Mouse (Mus musculus): Measurements from ENCODE around the gene Fgl2.

Fgl2 gene

GRCm38 (mm10) chr5:21384252-21384960 lies 12.0 kb downstream of the Fgl2 start:
- DNase-seq (ENCODE audit: low spot score), result no peak

DNA sequence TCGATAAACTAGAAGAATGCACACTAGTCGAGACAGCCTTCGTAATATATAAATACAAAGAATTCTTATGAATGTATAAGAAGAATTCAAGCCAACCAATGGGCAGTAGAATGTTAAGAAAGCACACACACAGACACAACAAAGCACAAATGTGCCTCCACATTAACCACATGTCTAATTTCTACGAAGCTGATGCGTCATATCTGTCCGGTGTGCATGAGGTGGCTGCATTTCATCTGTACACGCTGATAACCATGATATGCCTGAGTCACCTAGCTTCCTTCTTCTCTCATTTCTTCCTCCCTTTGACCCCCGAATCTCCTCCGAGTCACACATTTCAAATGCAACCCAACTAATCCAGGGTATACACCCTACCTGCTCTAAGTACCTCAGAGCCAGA lies 12.5 kb downstream of the Fgl2 start:
- DNase-seq (ENCODE audit: low spot score), result no peak

DNA sequence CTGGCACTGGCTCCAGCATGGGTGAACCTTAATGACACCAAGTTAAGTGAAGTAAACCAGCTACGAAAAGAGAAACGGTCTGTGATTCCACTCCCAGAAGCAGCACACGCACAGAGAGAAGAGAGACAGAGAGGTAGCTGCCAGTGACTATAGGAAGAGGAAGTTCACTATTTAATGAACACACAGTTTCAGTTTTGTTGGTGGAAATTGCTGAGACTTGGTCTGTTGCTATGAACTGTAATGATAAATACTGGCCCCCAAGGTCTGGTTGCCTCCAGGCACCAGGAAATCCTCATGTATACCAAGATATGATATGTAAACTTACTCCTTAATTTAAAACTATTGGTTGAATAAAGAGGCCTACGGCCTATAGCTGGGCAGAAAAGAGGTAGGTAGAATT lies 14.0 kb downstream of the Fgl2 start:
- DNase-seq (ENCODE audit: low spot score), result no peak

- no peak for DNase-seq (ENCODE audit: low spot score)
Observed at GRCm38 (mm10) chr5:21387340-21387739, 14.9 kb downstream of the Fgl2 start.

DNA sequence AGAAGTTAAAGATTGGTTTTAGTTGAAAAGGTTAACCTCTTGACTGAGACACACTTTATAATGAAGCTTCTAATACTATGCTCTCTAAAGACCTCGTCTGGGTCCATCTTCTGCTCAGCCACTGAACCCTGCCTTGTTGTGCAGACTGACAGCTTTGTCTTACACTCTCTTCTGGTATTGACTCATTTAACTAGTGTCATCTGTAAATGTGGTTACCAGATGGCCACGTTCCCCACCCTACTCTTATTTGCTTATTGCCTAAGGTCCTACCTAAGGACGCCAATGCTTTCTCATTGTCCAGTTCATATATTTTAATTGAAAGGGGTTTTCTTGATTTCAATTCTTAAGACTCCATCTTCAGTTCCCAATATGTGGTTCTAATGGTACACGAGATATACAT lies 16.4 kb downstream of the Fgl2 start:
- no peak for DNase-seq (ENCODE audit: low spot score)

DNA sequence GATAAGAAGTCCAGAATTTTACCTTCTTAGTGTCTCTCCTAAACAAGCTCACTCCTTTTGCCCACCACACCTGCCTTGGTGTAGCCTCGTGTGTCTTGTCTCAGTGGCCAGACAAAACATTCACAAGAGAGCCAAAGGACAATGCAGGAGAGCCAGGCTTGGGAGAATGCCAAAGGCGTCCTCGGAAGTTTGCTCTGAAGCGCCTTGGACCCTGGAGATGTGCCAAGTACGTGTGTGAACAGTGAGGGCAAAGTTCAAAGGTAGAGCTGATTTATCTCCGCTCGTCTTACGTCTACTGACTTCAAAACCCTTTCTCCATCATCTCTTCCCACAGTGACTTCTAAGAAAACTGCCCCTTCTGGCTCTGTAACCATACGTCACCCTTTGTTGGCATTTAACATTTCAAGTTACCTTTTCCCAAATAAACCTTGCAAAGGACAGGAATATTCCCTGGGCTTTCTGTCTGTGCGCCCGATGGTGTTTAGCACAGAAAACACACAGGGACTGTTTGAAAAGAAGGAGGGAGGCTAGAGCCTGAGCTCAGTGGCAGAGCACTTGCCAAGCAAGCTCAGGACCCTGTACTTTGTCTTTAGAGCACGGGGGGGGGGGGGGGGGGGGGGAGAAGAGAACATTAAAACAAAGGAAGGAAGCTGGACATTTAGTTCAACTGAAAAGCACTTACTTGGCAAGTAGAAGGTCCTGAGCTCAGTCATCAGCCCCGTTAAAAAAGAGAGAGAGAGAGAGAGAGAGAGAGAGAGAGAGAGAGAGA lies 19.4 kb downstream of the Fgl2 start:
- DNase-seq (ENCODE audit: low spot score), result no peak

GRCm38 (mm10) chr5:21394562-21394961 lies 22.1 kb downstream of the Fgl2 start:
- DNase-seq (ENCODE audit: low spot score), result no peak

DNA sequence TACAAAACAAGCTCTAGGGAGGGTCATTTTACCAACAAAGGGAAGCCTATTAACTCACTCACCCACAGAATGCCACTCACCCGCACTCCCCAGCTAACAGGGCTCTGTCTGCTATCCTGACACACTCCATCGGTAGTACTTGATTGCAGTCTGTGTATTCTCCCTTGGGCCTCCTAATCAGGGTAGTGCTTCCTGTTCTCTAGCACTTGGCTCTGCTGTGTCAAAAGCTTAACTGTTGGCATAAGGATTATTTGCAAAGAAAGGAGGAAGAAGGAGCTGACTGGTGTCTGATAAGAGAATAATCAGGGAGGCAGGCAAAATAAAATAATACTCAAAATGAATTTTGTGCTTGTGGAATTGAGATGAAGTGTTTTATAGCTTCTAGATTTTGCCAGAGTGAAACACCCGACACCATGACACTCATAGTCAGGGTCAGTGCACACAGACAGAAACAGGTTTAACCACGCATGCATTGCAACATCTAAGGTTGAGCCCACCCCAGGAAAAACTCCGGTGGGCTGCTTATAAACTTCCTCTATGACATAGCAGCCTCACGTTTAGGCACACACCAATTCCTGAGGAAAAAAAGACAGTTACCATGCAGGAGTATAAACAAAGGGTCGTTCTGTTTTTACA lies 22.9 kb downstream of the Fgl2 start:
- no peak for DNase-seq (ENCODE audit: low spot score)

GRCm38 (mm10) chr5:21411261-21411666 lies 38.8 kb downstream of the Fgl2 start:
- no peak for DNase-seq (ENCODE audit: low spot score)

DNA sequence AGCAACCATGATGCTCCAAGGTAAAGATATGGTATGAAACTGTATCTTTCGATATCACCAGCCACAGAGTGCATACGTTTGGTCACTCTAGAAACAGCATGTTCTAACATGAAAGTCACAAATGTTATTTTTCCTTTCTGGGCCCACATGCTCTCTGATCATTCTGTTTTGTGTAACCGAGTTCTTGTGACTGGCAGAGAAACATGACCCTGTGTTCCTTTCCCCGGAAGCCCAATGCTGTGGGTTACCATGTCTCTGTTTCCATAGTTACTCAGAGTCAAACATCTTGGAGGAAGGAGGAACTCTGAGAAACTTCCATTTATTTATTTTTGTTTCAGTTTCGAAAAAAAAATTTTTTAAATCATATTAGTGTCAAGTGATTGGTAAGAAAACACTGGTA lies 39.6 kb downstream of the Fgl2 start:
- DNase-seq (ENCODE audit: low spot score), result no peak

DNA sequence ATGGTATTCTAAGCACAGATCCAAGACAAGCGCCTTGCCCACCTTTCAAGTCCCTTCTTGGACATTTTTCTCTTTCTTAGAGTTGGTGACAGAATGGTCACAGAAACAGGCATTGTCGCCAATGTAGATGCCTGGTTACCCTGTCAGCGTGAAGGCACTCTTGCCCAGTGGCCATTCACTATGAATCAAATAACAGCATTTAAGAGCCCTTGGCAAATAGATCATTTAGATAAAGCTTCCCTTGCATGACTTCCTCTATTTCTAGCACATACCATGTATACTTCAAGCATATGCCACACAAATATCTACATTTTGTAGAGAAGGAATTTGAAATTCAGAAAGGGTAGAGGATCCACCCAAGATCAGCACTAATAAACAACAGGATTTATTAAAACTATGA lies 40.9 kb downstream of the Fgl2 start:
- DNase-seq (ENCODE audit: low spot score), result no peak

DNA sequence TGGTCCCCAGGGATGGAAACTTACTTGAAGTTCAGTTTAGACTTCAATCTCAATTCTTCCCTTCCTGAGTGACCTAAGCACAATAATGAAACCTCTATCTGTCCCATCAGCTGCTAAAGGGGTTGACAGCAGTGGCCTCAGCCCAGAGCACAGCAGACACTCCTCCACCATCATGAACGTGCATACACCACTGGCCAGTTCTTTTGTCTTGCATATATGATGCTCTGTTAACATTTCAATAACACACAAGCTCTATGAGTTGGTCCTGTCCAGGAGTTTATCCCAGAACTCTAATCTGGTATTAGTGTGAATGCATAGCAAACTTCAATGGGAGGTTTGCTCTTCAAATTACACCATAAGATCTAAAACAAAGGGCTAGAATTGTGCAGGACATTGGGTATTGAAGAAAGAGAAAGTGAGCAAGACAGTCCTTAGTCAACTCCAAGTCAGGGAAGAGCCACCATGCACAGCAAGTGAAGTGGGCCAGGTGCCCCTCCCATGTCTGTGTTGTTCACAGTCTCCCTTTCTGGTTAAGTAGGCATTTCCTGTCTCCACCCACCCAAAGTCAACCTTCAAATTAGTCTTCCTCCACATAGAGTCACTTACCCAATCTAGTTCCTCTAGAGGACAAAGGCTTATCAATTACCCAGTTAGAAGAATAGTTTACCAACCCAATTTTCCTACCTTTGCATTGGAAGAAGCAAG lies 41.8 kb downstream of the Fgl2 start:
- DNase-seq (ENCODE audit: low spot score), result no peak

DNA sequence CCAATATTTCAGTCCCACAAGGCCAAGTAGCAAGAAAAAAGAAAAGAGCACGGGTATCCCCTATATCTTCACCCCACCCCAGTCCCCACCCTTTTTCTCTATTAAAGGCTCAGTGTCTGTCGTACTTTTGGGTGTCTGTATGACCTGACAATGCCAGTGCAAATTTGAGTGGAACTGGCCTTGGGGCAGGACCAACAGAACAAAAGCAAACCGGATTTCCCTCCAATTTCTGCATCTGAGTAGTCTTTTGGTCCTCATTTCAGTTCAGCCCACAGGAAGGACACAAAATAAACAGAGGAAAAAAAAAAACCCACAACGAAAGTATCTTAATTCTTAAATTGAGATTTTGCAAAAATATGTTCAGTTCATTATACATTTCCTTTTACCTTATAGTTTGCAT lies 46.2 kb downstream of the Fgl2 start:
- no peak for DNase-seq (ENCODE audit: low spot score)

DNA sequence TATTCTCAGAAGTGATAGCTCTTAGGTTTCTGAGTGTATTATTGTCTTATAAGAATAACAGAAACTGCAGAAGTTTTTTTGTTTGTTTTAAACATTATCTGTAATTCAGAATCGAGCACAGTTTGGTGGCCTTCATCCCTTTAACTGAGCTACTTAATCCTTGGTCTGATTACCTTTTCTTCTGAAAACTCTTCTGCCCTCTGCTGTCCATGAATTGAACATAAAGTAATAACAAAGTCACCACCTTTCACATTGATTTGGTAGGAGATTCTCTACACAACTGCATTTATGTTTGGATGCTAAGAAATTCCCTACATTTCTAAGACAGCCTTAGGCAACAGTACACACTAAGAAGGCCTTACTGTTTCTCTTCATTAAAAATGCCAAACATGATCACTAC lies 48.2 kb downstream of the Fgl2 start:
- no peak for DNase-seq (ENCODE audit: low spot score)

DNA sequence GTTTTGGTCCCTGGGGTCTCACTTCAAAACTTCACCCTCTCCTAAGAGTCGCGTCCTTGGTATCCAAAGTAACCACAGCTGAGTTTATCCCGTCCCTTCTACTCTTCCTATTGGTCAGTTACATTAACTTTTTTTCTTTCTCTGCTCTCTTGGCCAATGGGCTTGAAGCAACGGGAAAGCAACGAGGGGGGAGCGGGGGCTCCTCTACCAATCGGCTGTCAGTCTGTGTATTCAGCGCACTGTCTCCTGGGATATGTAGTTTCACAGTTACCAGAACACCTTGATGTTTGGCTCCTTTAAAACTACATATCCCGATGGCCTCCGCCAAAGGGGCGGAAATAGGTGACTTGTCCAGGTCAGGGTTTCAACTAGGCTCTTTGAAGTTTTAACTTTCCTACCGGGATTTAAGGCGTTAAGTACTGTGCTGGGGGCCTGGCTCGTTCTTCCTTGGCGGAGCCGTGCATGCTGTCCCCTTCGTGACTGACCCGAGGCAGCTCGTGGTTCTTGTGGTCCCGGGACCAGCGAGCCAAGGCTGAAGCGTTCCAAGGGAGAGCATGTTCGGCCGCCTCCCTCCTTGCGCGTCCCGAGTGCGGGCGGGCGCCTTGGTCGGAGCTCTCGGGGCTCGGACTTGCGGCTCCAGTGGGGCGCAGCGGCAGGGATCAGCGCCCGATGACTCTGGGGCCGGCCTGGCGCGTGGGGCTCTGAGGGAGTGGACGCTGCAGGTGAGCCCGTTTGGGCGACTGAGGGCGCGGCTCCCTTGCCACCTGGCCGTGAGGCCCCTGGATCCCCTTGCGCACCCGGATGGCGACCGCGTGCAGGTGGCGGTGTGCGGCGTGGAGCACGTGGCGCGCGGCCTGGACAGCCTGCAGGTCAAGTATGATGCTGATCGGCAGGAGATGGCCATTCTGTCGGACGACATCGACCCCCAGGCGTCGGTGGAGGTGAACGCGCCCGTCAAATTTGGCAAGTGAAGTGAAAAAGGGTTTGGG lies 52.5 kb downstream of the Fgl2 start, which contains the start of the genes Ccdc146 and Fam185a:
Gene Ccdc146 (minus strand): TSS at position 64 of the 989 bp plus-strand sequence.
Gene Fam185a (plus strand): TSS at position 345 of the 989 bp plus-strand sequence.
- peak; percentile 93 for DNase-seq (ENCODE audit: low spot score)

DNA sequence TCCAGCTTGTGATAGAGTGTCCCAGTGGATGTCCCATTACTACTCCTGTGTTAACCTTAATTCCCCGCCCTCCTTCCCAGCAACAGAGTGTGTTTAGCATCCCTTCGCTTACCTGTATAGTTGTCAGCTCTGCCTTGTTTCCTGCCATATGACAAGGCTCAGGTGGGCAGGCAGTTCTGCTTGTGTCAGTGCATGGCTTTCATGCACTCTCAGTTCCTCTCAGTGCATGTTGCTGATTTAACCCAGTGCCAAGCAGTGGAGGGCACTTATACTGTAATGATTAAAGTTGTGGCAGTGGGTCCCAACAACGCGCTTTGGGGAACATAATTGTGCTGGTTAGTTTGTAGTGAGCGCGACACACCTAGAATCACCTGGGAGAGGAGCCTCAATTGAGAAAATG lies 54.2 kb downstream of the Fgl2 start:
- DNase-seq (ENCODE audit: low spot score), result no peak
